Mouse (Mus musculus) hematopoietic stem cell, adult 5-6 weeks (primary cell): ENCODE results near the gene Gm7347. TPM values are rescaled to one million over a fixed set of nuclear protein-coding genes. Genes with fewer than 3 reads are reported as not detected.
A peak's percentile ranks its signal among the peaks of the same experiment; 100 is the strongest.
"Not testable (repeated sequence)": the region's sequence is repeated elsewhere in the genome, so short reads cannot be mapped to it uniquely, and the experiment has no call there.

Experiments
- ATAC-seq, 2 experiments: fragments of 125-278 bp in 1 of 2; replicated peaks in 1 of 2; 2 replicates each; pipeline ENCODE4 v1.8.0; 2016 to 2017; ENCODE audit warnings: inconsistent platforms in 2 of 2, mild to moderate bottlenecking in 2 of 2, moderate number of reproducible peaks in 2 of 2, low read depth in 1 of 2, moderate TSS enrichment in 1 of 2; ENCODE audit not compliant: low FRiP score in 2 of 2, poor library complexity in 2 of 2, severe bottlenecking in 2 of 2, insufficient read depth in 1 of 2, low TSS enrichment in 1 of 2
- total RNA-seq: library from RNA; stranded (forward); fragments of 172-1452, 232-1000 nt; gene quantifications from 2 replicates; pipeline ENCODE4 v1.2.3, GENCODE M21; 2017

Gene Gm7347
- not detected in 2 replicates for total RNA-seq

DNA sequence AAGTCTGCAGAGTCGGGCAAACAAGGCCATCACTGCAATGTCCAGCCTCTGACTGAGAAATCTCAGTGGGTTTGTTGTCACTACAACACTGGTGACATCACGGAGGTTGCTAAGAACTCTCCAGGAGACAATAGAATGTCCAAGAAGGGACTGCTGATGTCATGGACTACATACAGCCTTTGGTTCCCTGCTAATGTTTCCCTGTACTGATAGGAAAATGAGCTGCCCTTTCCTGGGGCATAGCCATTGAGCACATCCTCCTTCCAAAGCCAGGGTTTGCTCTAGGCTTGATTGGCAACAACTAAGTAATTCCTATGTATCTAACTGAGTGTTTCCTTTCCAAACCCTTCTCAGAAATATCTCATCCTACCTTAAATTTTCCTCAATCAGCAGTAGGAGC, at the start of gene Gm7347:
Gene Gm7347 (minus strand): TSS at position 101 of the 400 bp plus-strand sequence.
- ATAC-seq = not testable (repeated sequence)

DNA sequence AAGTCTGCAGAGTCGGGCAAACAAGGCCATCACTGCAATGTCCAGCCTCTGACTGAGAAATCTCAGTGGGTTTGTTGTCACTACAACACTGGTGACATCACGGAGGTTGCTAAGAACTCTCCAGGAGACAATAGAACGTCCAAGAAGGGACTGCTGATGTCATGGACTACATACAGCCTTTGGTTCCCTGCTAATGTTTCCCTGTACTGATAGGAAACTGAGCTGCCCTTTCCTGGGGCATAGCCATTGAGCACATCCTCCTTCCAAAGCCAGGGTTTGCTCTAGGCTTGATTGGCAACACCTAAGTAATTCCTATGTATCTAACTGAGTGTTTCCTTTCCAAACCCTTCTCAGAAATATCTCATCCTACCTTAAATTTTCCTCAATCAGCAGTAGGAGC, 46.9 kb upstream of the Gm7347 start, which contains the start of gene 5031410I06Rik:
Gene 5031410I06Rik (minus strand): TSS at position 101 of the 400 bp plus-strand sequence.
- not testable (repeated sequence) for ATAC-seq

DNA sequence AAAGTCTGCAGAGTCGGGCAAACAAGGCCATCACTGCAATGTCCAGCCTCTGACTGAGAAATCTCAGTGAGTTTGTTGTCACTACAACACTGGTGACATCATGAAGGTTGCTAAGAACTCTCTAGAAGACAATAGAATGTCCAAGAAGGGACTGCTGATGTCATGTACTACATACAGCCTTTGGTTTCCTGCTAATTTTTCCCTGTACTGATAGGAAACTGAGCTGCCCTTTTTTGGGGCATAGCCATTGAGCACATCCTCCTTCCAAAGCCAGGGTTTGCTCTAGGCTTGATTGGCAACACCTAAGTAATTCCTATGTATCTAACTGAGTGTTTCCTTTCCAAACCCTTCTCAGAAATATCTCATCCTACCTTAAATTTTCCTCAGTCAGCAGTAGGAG, 30.8 kb upstream of the Gm7347 start, which contains the start of gene Gm10471:
Gene Gm10471 (minus strand): TSS at position 101 of the 400 bp plus-strand sequence.
- ATAC-seq = not testable (repeated sequence)

DNA sequence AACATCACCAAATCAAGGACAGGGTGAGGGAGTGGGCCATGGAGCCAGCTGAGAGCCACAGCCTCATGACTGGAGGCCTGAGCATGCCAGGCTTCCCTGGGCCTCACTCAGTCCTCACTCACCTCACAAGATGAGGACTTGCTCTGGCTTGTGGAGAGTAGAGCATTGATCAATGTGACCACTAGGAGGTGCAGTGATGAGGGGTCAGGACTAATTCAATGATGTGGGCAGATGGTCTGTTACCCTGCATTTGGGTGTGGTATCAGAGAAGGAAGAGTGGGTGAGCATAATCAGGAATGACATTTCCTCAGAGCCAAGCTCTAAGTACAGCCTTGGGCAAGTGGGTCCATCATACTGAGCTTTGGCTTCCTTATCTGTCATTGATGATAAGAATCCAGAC, 20.6 kb upstream of the Gm7347 start:
- ATAC-seq = not testable (repeated sequence)

DNA sequence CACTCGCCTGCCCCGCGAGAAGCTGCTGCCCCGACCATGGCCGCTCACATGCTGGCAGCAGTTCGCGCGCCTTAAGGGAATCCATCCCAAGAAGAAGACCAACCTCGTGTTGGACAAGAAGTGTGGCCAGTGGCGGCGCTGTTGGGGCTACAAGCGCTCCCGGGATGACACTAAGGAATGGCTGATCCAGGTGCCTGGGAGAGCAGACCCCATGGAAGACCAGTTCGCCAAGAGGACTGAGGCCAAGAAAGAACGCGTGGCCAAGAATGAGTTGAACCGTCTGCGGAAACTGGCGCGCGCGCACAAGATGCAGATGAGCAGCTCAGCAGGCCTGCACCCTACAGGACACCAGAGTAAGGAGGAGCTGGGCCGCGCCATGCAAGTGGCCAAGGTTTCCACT, 12.3 kb upstream of the Gm7347 start:
- no peak for ATAC-seq

DNA sequence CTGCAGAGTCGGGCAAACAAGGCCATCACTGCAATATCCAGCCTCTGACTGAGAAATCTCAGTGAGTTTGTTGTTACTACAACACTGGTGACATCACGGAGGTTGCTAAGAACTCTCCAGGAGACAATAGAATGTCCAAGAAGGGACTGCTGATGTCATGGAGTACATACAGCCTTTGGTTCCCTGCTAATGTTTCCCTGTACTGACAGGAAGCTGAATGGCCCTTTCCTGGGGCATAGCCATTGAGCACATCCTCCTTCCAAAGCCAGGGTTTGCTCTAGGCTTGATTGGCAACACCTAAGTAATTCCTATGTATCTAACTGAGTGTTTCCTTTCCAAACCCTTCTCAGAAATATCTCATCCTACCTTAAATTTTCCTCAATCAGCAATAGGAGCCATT, 18.9 kb downstream of the Gm7347 start, which contains the start of gene Speer4a:
Gene Speer4a (minus strand): TSS at position 101 of the 400 bp plus-strand sequence.
- ATAC-seq = not testable (repeated sequence)

DNA sequence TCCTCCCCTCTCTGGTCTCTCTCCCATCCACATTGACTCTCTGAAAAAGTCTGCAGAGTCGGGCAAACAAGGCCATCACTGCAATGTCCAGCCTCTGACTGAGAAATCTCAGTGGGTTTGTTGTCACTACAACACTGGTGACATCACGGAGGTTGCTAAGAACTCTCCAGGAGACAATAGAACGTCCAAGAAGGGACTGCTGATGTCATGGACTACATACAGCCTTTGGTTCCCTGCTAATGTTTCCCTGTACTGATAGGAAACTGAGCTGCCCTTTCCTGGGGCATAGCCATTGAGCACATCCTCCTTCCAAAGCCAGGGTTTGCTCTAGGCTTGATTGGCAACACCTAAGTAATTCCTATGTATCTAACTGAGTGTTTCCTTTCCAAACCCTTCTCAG, 35.6 kb downstream of the Gm7347 start, which contains the start of gene Gm5862:
Gene Gm5862 (minus strand): TSS at position 101 of the 400 bp plus-strand sequence.
- ATAC-seq = not testable (repeated sequence)

DNA sequence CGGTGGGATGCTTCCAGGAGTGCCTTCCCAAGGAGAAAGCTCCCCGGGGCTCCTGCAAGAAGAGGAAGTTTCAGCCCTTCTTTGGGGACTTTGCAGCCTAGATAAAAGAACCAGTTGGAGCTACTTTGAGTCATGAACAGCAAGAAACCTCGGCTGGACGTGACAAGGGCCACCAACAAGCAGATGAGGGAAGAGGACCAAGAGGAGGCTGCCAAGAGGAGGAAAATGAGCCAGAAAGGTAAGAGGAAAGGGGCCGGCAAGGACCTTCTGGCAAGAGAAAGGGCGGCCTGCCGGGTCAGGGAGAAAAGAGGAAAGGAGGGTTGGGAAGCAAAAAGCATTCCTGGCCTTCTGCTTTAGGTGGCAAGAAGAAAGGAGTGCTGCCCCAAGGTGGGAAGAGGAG, 50.7 kb downstream of the Gm7347 start:
- ATAC-seq = not testable (repeated sequence)

DNA sequence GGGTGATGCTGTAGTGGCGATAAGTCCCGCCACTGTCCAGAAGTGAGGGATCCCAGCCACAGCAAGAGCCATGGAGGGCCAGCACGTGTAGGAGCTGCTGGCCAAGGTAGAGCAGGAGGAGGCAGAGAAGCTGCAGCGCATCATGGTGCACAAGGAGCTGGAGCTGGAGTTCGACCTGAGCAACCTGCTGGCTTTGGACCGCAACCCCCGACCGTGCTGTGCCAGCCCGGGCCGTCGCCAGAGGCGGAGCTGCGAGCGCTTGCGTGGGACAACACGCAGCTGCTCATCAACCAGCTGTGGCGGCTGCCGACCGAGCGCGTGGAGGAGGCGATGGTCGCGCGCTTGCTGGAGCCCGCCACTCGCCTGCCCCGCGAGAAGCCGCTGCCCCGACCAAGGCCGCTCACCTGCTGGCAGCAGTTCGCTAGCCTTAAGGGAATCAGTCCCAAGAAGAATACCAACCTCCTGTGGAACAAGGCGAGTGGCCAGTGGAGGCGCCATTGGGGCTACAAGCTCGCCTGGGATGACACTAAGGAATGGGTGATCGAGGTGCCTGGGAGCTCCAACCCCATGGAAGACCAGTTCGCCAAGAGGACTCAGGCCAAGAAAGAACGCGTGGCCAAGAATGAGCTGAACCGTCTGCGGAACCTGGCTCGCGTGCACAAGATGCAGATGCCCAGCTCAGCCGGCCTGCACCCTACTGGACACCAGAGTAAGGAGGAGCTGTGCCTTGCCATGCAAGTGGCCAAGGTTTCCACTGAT, 51.3 kb downstream of the Gm7347 start:
- ATAC-seq = peak; percentile 53 to 58; a peak in 2 of 4 replicates

DNA sequence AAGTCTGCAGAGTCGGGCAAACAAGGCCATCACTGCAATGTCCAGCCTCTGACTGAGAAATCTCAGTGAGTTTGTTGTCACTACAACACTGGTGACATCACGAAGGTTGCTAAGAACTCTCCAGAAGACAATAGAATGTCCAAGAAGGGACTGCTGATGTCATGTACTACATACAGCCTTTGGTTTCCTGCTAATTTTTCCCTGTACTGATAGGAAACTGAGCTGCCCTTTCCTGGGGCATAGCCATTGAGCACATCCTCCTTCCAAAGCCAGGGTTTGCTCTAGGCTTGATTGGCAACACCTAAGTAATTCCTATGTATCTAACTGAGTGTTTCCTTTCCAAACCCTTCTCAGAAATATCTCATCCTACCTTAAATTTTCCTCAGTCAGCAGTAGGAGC, 53.7 kb downstream of the Gm7347 start, which contains the start of gene Gm1979:
Gene Gm1979 (minus strand): TSS at position 101 of the 400 bp plus-strand sequence.
- not testable (repeated sequence) for ATAC-seq

Other genes with a start within 250 kb of the Gm7347 start
- gene Gm21663, start 116.2 kb downstream of the Gm7347 start, total RNA-seq = not detected in 2 replicates
- gene Gm21671, start 104.2 kb downstream of the Gm7347 start, total RNA-seq = not detected in 2 replicates
- gene Gm21680, start 85.9 kb downstream of the Gm7347 start, total RNA-seq = not detected in 2 replicates
- not detected in 2 replicates for gene Gm21698, start 69.9 kb downstream of the Gm7347 start, total RNA-seq
- gene Gm1979, start 53.8 kb downstream of the Gm7347 start, total RNA-seq = not detected in 2 replicates
- gene Gm5862, start 35.7 kb downstream of the Gm7347 start, total RNA-seq = not detected in 2 replicates
- not detected in 2 replicates for gene Speer4a, start 19.0 kb downstream of the Gm7347 start, total RNA-seq
- gene Gm10471, start 30.7 kb upstream of the Gm7347 start, total RNA-seq = not detected in 2 replicates
- not detected in 2 replicates for gene 5031410I06Rik, start 46.8 kb upstream of the Gm7347 start, total RNA-seq
- gene Gm10220, start 62.8 kb upstream of the Gm7347 start, total RNA-seq = not detected in 2 replicates
- gene Gm7361, start 199.1 kb upstream of the Gm7347 start, total RNA-seq = not detected in 2 replicates